Mouse (Mus musculus): ENCODE measurements around the gene Gm49510. TPM values are rescaled to one million over a fixed set of nuclear protein-coding genes. Genes with fewer than 3 reads are reported as not detected.

The Gm49510 gene
- polyA plus RNA-seq, 1 experiment from 2014 or later: 0.23 TPM

DNA sequence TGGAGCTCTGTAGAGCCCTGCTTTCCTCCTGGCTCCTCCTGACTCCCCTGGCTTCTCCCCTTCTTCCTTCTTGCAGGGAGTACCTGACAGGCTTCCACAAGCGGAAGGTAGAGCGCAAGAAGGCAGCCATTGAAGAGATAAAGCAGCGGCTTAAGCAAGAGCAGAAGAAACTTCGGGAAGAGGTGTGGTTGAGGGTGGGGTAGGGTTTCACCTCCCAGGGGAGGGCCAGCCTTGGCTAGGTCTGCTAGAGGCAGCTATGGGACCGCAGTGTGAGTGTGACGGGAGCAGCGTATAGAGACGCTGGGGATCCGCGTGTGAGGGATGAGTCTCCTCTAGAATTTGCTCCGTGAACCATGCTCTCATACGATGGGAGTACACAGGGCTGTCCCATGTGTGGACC lies 36.9 kb downstream of the Gm49510 start:
- Histone ChIP-seq H3K27ac (no peak overlapping the region), H3K36me3 (peaks cover 25% of the 10 kb centered on the region), H3K9me3 (no peaks in the 10 kb centered on the region), H3K9ac (0 out of 2 replicates have a peak overlapping the region, but pooled peaks have one; percentile 75), H3K4me2 (replicated peaks) (peak overlapping the region; percentile 61; the same call in 1 of the 2 replicates), H3K4me3 (replicated peaks) (no peak overlapping the region), H3K27me3 (replicated peaks) (no peaks in the 10 kb centered on the region), H3K4me1 (replicated peaks) (peaks cover 10% of the 10 kb centered on the region)
- ATAC-seq: no peak
- 88% methylated on average over 12 of the region's 12 CpGs for WGBS

DNA sequence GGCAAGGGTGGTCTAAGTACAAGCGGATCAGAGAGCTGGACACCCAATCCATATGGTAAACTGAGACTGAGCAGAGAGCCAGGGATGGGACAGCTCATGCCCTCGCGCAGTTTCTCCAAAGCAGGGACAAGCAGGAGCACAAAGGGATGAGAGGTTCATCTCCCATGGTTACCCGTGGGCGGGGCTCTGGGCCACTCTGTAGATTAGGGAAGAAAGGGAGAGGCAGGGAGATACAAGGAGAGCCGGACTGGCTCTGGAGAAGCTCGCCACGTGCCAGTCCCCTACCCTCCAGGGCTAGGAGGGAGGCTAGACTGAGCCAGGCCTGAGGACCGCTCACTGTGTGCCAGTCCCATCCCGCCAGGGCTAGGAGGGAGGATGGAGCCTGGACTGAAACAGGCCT lies 37.8 kb downstream of the Gm49510 start:
- ATAC-seq: no peak
- no peak overlapping the region for H3K4me3 ChIP-seq (replicated peaks)
- H3K9me3 ChIP-seq: no peaks in the 10 kb centered on the region
- H3K4me1 ChIP-seq (replicated peaks): peaks cover 7% of the 10 kb centered on the region
- no peak overlapping the region for H3K9ac ChIP-seq
- peaks cover 28% of the 10 kb centered on the region for H3K36me3 ChIP-seq
- no peak overlapping the region for H3K4me2 ChIP-seq (replicated peaks)
- H3K27ac ChIP-seq: no peak overlapping the region
- no peaks in the 10 kb centered on the region for H3K27me3 ChIP-seq (replicated peaks)
- WGBS: 92% methylated on average over 10 of the region's 10 CpGs

DNA sequence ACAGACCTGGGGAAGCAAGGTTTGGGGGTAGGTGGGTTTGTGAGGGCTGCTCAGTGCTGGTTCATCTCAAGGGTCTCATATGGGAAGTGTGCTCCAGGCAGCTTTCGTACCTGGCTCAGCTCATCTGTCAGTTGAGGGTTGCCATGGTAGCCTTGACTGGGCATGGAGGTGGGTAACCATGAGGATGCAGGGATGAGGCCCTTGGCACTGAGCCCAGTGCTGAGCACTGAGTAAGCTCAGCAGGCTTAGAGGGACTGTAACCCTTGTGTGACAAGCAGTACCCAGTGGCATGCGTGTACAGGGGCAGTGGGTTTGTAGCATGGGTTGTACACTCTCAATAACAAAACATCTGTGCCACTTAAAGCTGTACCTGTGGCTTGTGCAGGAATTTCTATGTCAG lies 38.5 kb downstream of the Gm49510 start:
- no peaks in the 10 kb centered on the region for H3K9me3 ChIP-seq
- no peak overlapping the region for H3K27ac ChIP-seq
- no peak overlapping the region for H3K4me3 ChIP-seq (replicated peaks)
- peaks cover 13% of the 10 kb centered on the region for H3K4me1 ChIP-seq (replicated peaks)
- no peak overlapping the region for H3K4me2 ChIP-seq (replicated peaks)
- 82% methylated on average over 2 of the region's 2 CpGs for WGBS
- no peaks in the 10 kb centered on the region for H3K27me3 ChIP-seq (replicated peaks)
- H3K36me3 ChIP-seq: peaks cover 28% of the 10 kb centered on the region
- no peak overlapping the region for H3K9ac ChIP-seq
- ATAC-seq: no peak

DNA sequence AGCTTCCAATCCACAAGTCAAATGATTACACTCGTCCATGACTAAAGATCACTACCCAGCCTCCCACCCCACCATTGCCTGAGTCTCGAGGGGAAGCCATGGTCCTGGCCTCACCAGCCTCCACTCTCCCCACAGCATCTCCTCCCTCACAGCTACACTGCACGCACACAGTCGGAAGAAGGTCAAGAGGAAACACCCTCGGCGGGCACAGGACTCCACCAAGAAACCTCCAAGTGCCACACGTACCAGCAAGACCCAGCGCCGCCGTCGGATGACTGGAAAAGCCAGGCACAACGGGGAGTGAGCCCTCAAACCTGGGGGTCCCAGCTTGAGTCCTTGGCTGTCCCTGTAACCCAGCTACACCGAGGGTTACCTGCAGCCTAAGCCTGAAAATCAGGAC lies 40.9 kb downstream of the Gm49510 start:
- Histone ChIP-seq H3K9me3 (no peaks in the 10 kb centered on the region), H3K4me3 (replicated peaks) (no peak overlapping the region), H3K27ac (no peak overlapping the region), H3K27me3 (replicated peaks) (no peaks in the 10 kb centered on the region), H3K4me1 (replicated peaks) (peaks cover 15% of the 10 kb centered on the region), H3K4me2 (replicated peaks) (no peak overlapping the region), H3K9ac (no peak overlapping the region), H3K36me3 (peaks cover 28% of the 10 kb centered on the region)
- 94% methylated on average over 13 of the region's 13 CpGs for WGBS
- no peak for ATAC-seq

DNA sequence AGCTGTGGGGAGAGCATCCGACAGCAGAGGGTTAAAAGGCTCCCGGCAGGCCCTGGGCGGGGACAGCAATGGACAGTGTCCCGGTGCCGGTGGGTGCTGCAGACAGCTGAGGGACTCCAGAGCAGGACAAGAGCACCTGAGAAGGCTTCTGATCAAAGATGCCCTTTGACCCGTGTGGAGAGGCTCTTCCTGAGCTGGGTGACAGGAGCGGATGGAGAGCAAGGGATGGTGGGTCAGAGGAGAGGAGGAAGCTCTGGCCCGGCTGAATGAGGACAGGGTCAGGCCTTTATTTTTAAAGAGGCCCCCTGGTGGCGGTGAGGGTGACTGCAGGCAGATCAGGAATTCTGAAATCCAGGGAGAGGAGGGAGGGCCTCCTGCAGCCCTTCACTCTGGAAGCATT lies 43.2 kb downstream of the Gm49510 start:
- peak overlapping the region; percentile 55 for H3K9ac ChIP-seq
- peaks cover 8% of the 10 kb centered on the region; the same call in 1 of the 2 replicates for H3K4me1 ChIP-seq (replicated peaks)
- peaks cover 25% of the 10 kb centered on the region for H3K36me3 ChIP-seq
- no peaks in the 10 kb centered on the region for H3K9me3 ChIP-seq
- ATAC-seq: peak; percentile 67
- peak overlapping the region; percentile 78 for H3K4me2 ChIP-seq (replicated peaks)
- 0 out of 2 replicates have a peak overlapping the region, but pooled peaks have one; percentile 44 for H3K27ac ChIP-seq
- no peaks in the 10 kb centered on the region for H3K27me3 ChIP-seq (replicated peaks)
- WGBS: 2% methylated on average over 9 of the region's 9 CpGs
- H3K4me3 ChIP-seq (replicated peaks): peak overlapping the region; percentile 38

DNA sequence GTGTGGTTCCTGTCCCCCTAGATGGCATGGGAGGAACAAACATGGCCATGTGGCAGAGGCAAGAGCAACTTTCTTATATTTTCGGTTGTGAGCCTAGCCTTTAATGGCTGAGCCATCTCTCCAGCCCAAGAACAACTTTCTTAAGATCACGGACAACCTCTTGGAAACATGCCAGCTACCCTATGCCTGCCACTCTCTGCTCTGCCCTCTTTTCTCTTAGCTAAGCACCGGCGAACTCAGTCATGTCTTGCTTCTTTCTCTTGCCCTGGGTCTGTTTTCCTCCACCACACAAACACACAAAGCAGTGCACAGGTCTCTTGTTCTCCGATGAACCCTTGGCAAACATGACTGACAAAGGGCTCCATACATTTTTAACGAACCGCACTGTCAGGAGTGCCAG lies 46.8 kb downstream of the Gm49510 start:
- 81% methylated on average over 7 of the region's 7 CpGs for WGBS
- Histone ChIP-seq H3K27ac (no peak overlapping the region), H3K27me3 (replicated peaks) (no peaks in the 10 kb centered on the region), H3K4me2 (replicated peaks) (no peak overlapping the region), H3K36me3 (peaks cover 4% of the 10 kb centered on the region; the same call in 1 of the 2 replicates), H3K9ac (no peak overlapping the region), H3K4me3 (replicated peaks) (no peak overlapping the region), H3K4me1 (replicated peaks) (peaks cover 16% of the 10 kb centered on the region), H3K9me3 (no peaks in the 10 kb centered on the region)
- no peak for ATAC-seq

DNA sequence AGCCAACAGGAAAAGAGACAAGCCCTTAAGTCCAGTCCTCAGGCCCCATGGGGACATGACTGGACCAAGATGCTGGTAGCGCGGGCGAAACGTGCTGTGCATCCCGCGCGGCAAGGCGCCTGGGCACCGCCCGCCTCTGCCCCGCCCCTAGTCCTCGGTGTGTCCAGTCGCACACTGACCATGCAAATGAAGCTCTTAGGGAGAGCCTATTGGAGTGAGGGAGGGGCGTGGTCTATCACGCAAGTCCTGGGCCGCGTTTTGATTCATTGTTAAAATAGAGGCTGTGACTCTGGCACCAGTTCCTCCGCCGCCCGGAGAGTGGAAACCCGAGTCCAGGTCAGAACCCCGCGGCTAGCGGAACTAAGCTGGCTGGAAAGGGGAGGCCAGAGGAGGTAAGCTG lies 48.2 kb downstream of the Gm49510 start, which contains the start of gene Triobp:
TSS of gene Triobp (plus strand) at position 68 of the 400 bp plus-strand sequence.
- peak within 1 kb of the TSS; percentile 44 for H3K4me3 ChIP-seq (replicated peaks)
- under 1% methylated on average over 24 of the region's 24 CpGs for WGBS
- no peak within 1 kb of the TSS for H3K27ac ChIP-seq
- ATAC-seq: peak; percentile 98
- peaks cover 13% of the 10 kb centered on the region for H3K4me1 ChIP-seq (replicated peaks)
- H3K9me3 ChIP-seq: no peaks in the 10 kb centered on the region
- H3K4me2 ChIP-seq (replicated peaks): peak within 1 kb of the TSS; percentile 91
- H3K27me3 ChIP-seq (replicated peaks): no peaks in the 10 kb centered on the region
- H3K36me3 ChIP-seq: no peaks in the 10 kb centered on the region
- H3K9ac ChIP-seq: peak within 1 kb of the TSS; percentile 48

DNA sequence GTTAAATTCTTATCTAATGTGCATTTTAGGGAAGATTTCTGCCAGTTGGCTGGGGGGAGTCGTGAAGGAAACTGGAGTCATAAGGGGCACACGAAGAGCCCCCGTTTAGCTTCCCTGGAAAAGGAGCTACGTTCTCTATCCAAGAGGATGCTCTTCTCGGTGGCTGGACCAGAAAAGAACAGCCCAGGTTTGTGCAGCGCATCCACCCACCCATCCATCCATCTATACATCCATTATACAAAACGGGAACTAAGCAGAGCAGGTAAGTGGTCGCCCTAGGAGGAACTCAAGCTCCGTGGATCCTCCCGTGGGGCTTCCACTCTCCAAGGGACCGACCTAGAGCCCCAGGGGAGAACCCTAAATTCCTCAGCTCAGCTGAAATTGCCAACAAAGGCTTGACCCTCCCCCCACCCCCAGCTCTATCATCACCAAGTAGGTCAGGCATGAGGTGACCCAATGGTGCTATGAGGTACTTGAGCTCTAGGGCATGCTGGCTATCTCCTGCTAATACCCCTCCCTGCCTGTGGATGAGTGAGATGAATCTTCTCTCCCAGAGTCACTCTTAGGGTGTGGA lies 48.8 kb downstream of the Gm49510 start:
- peaks cover 8% of the 10 kb centered on the region for H3K4me1 ChIP-seq (replicated peaks)
- peak overlapping the region; percentile 48 for H3K9ac ChIP-seq
- no peak overlapping the region for H3K27ac ChIP-seq
- no peaks in the 10 kb centered on the region for H3K36me3 ChIP-seq
- H3K4me2 ChIP-seq (replicated peaks): peak overlapping the region; percentile 91
- WGBS: 9% methylated on average over 11 of the region's 11 CpGs
- no peaks in the 10 kb centered on the region for H3K27me3 ChIP-seq (replicated peaks)
- no peak; the same call in 1 of the 2 replicates for ATAC-seq
- peak overlapping the region; percentile 44 for H3K4me3 ChIP-seq (replicated peaks)
- no peaks in the 10 kb centered on the region for H3K9me3 ChIP-seq

DNA sequence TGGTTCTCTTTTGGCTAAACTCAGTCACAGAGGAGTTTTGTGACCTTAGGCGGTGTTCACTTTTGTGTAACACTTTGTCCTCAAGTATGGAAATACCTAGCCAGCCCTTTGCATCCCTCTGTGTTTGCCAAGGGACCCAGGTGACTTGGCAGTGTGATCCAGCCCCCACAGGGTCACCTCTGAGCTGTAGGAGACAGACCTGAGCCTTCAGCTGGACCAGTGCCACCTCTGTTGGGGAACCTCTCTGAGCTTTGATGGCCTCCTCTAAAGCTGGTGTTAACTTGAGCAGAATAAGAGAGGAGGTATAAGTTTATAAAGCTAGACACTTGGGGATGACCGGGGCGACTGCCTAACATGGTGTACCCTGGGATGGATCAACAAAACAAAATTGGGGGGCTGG lies 49.4 kb downstream of the Gm49510 start:
- Histone ChIP-seq H3K4me3 (replicated peaks) (no peak overlapping the region), H3K9me3 (no peaks in the 10 kb centered on the region), H3K27me3 (replicated peaks) (no peaks in the 10 kb centered on the region), H3K9ac (no peak overlapping the region), H3K4me2 (replicated peaks) (no peak overlapping the region), H3K36me3 (no peaks in the 10 kb centered on the region), H3K4me1 (replicated peaks) (peaks cover 8% of the 10 kb centered on the region), H3K27ac (no peak overlapping the region)
- WGBS: 92% methylated on average over 3 of the region's 3 CpGs
- ATAC-seq: no peak

DNA sequence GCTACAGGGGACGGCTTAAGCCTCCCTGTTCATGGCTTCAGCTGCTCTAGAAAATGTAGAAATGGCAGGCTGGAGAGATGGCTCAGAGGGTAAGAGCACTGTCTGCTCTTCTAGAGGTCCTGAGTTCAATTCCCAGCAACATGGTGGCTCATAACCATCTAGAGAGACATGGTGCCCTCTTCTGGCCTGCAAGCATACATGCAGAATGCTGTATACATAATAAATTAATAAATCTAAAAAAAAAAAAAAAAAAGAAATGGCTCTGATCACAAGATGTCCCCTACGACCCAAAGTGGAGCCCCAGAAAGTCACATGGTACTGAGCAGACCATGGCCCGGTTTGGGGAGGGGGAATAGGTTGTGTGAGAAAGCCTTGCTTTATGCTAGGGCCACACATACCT lies 56.2 kb downstream of the Gm49510 start:
- Histone ChIP-seq H3K4me3 (replicated peaks) (no peak overlapping the region), H3K9ac (no peak overlapping the region), H3K36me3 (no peaks in the 10 kb centered on the region), H3K4me2 (replicated peaks) (no peak overlapping the region), H3K27ac (no peak overlapping the region), H3K4me1 (replicated peaks) (0 out of 2 replicates have a peak, but pooled peaks cover 12% of the 10 kb centered on the region), H3K27me3 (replicated peaks) (no peaks in the 10 kb centered on the region), H3K9me3 (no peaks in the 10 kb centered on the region)
- no peak for ATAC-seq
- 78% methylated on average over 3 of the region's 3 CpGs for WGBS

DNA sequence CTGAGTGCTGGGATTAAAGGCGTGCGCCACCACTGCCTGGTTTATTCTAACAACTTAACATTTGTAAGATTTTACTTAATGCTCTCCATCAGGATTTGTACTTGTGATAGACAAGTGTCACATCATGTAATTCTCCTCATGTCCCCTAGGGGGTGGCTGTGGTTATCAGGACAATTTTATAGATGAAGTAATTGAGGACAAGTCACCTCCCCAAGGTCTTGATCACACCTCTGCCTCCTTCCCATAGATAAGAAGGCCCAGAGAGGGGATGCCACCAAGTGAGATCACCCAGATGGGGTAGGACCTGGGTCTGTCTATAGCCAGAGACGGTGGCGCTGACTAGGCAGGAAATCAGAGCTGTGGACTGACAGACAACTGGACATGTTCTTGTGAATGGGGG lies 56.9 kb downstream of the Gm49510 start:
- H3K4me1 ChIP-seq (replicated peaks): 0 out of 2 replicates have a peak, but pooled peaks cover 12% of the 10 kb centered on the region
- no peak for ATAC-seq

DNA sequence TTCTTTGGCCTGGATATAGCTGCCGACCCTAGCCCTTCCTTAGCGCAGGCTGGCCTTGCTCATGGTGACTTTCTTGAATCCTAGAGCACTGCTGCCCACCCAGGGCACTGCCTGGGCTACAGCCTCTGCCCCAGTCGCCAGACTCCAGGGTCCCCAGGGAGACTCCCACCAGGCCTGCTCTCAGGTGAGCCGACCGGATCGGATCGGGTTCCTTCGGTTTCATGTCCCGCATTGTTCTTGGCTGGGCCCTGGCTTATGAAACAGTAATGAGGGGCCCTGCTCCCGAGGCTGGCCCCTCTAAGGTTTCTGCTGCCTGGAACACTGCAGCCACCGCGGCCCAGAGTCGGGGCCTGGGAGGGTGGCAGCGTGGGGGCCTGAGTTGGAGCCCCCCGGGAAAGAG lies 57.6 kb downstream of the Gm49510 start:
- no peak overlapping the region for H3K4me3 ChIP-seq (replicated peaks)
- WGBS: 59% methylated on average over 15 of the region's 15 CpGs
- H3K4me1 ChIP-seq (replicated peaks): 0 out of 2 replicates have a peak, but pooled peaks cover 12% of the 10 kb centered on the region
- no peak overlapping the region for H3K27ac ChIP-seq
- no peaks in the 10 kb centered on the region for H3K9me3 ChIP-seq
- no peaks in the 10 kb centered on the region for H3K36me3 ChIP-seq
- no peak overlapping the region for H3K4me2 ChIP-seq (replicated peaks)
- ATAC-seq: no peak
- no peaks in the 10 kb centered on the region for H3K27me3 ChIP-seq (replicated peaks)
- H3K9ac ChIP-seq: no peak overlapping the region

More for the DNA sequence above, 56.9 kb downstream of the Gm49510 start:
- Histone ChIP-seq H3K27me3 (replicated peaks) (no peaks in the 10 kb centered on the region), H3K9ac (no peak overlapping the region), H3K4me2 (replicated peaks) (no peak overlapping the region), H3K36me3 (no peaks in the 10 kb centered on the region), H3K4me3 (replicated peaks) (no peak overlapping the region), H3K27ac (no peak overlapping the region), H3K9me3 (no peaks in the 10 kb centered on the region)
- WGBS: 73% methylated on average over 4 of the region's 4 CpGs

DNA sequence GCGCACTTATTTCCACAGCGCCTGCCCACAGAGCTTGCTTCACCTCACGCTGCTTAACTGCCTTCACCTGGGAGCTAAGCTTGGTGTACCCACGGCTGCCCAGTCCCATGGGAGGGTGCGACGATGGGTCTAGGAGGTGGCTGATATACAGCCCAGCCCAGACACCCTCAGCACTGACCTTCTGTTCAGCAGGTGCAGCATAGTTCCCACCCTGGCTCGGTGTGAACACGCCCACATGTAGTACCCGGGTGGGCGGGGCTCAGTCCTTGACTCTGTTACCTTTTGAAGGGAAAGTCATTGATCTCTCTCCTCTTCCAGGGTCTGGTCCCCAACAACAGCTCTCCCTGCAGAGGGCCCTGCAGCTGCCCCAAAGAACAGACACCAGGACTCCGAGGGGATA lies 60.1 kb downstream of the Gm49510 start:
- no peaks in the 10 kb centered on the region for H3K36me3 ChIP-seq
- H3K27me3 ChIP-seq (replicated peaks): no peaks in the 10 kb centered on the region
- H3K4me2 ChIP-seq (replicated peaks): 0 out of 2 replicates have a peak overlapping the region, but pooled peaks have one; percentile 4
- ATAC-seq: peak; percentile 68
- H3K4me3 ChIP-seq (replicated peaks): no peak overlapping the region
- H3K9me3 ChIP-seq: no peaks in the 10 kb centered on the region
- WGBS: 71% methylated on average over 11 of the region's 11 CpGs
- 0 out of 2 replicates have a peak, but pooled peaks cover 12% of the 10 kb centered on the region for H3K4me1 ChIP-seq (replicated peaks)
- H3K27ac ChIP-seq: no peak overlapping the region
- no peak overlapping the region for H3K9ac ChIP-seq

All from intestine, embryonic 15.5 days (tissue).